In the genomic region with DNA sequence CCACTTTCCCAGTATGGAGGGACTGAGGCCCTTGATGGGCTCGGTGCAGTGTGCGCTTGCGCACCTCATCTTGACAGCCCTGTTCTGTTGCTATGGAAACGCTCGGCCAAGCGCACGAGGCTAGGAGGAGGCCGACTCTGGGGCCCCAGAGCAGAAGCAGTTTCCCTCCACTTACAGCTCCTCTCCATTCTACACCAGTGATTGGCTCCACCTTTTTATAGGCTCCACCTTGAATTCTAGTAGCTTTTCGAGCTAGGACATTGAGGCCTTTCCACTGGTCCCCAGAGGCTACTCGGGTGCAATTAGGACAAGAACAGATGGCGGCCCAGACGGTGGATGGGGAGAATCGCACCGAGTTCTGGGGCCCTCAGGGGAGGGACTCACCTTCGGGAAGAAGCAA, we compare ENCODE assay signal across 8 mouse cellular contexts. TPM values are rescaled to one million over a fixed set of nuclear protein-coding genes. Genes with fewer than 3 reads are reported as not detected.
DNase-seq lines count a peak whose midpoint lies in the region; ATAC-seq and TF ChIP-seq lines count a peak whose summit lies in the region.
"Had no signal": no experiment of that assay in that cellular context is flagged by ENCODE, and none has a peak within 500 bp of the region (broad histone marks: within the 10 kb centered on the region; RNA-seq: fewer than 3 reads in every experiment).

No protein-coding gene starts in this region.

- H3K9me3 ChIP-seq in E14TG2a.4 (ENCODE audit: low read length): no peaks in the 10 kb centered on the region
- H3K9me3 ChIP-seq in embryonic facial prominence, embryonic 13.5 days: no peaks in the 10 kb centered on the region
- H3K9me3 ChIP-seq in limb, embryonic 10.5 days (replicated peaks): no peaks in the 10 kb centered on the region
- no peaks in the 10 kb centered on the region for H3K9me3 ChIP-seq in stomach, postnatal 0 days (ENCODE audit: control insufficient read depth, low read length)

- TF ChIP-seq EP300 in stomach, postnatal 0 days (optimal IDR thresholded peaks at IDR 0.05): no peak

- DNase-seq in B cell, adult 2 months: peak; percentile 35 to 40
- peak; percentile 70 for DNase-seq in limb, embryonic 10.5 days (ENCODE audit: low spot score)
- DNase-seq in stomach, postnatal 0 days (ENCODE audit: low spot score): no peak
- no peak for DNase-seq in gastrocnemius, adult 18-20 months (ENCODE audit: low spot score)

- 2% methylated on average over 15 of the region's 15 CpGs for WGBS in embryonic facial prominence, embryonic 13.5 days
- under 1% methylated on average over 15 of the region's 15 CpGs for WGBS in limb, embryonic 10.5 days
- WGBS in stomach, postnatal 0 days: 1% methylated on average over 15 of the region's 15 CpGs

- H3K36me3 ChIP-seq in E14TG2a.4 (ENCODE audit: insufficient read depth, low read length): no peaks in the 10 kb centered on the region
- H3K36me3 ChIP-seq in embryonic facial prominence, embryonic 13.5 days: no peaks in the 10 kb centered on the region
- no peaks in the 10 kb centered on the region for H3K36me3 ChIP-seq in limb, embryonic 10.5 days
- H3K36me3 ChIP-seq in stomach, postnatal 0 days (ENCODE audit: control insufficient read depth, insufficient read depth, low read length): no peaks in the 10 kb centered on the region

- peaks cover 30% of the 10 kb centered on the region for H3K4me1 ChIP-seq in E14TG2a.4 (replicated peaks; ENCODE audit: low read depth, low read length)
- H3K4me1 ChIP-seq in embryonic facial prominence, embryonic 13.5 days: peaks cover 17% of the 10 kb centered on the region
- peaks cover 30% of the 10 kb centered on the region for H3K4me1 ChIP-seq in limb, embryonic 10.5 days
- 0 out of 2 replicates have a peak, but pooled peaks cover 2% of the 10 kb centered on the region for H3K4me1 ChIP-seq in stomach, postnatal 0 days (replicated peaks; ENCODE audit: control insufficient read depth, insufficient read depth)

- H3K4me2 ChIP-seq in embryonic facial prominence, embryonic 13.5 days: 0 out of 2 replicates have a peak overlapping the region, but pooled peaks have one; percentile 14
- no peak overlapping the region for H3K4me2 ChIP-seq in stomach, postnatal 0 days (replicated peaks; ENCODE audit: low read depth)

- no peak overlapping the region for H3K9ac ChIP-seq in embryonic facial prominence, embryonic 13.5 days
- H3K9ac ChIP-seq in stomach, postnatal 0 days (ENCODE audit: low read length): no peak overlapping the region
- H3K9ac ChIP-seq: liver, embryonic 14.5 days had no signal

- no peak for TF ChIP-seq CTCF in E14TG2a.4 (conservative IDR thresholded peaks at IDR 0.05; ENCODE audit: low read length)
- TF ChIP-seq CTCF in stomach, postnatal 0 days (IDR thresholded peaks at IDR 0.05; ENCODE audit: low read depth): no peak

- peaks cover 65% of the 10 kb centered on the region for H3K27me3 ChIP-seq in E14TG2a.4 (ENCODE audit: insufficient read depth, low read length)
- peaks cover 94% of the 10 kb centered on the region for H3K27me3 ChIP-seq in embryonic facial prominence, embryonic 13.5 days
- H3K27me3 ChIP-seq in limb, embryonic 10.5 days (ENCODE audit: low read depth, poor library complexity, severe bottlenecking): peaks cover 94% of the 10 kb centered on the region
- peaks cover 15% of the 10 kb centered on the region; the same call in 1 of the 2 replicates for H3K27me3 ChIP-seq in stomach, postnatal 0 days (ENCODE audit: control insufficient read depth, insufficient read depth, low read length)

- no peak overlapping the region for H3K27ac ChIP-seq in embryonic facial prominence, embryonic 13.5 days
- no peak overlapping the region for H3K27ac ChIP-seq in limb, embryonic 10.5 days
- no peak overlapping the region for H3K27ac ChIP-seq in stomach, postnatal 0 days (replicated peaks)
- H3K27ac ChIP-seq: liver, embryonic 14.5 days had no signal

- H3K4me3 ChIP-seq in E14TG2a.4 (replicated peaks; ENCODE audit: low read length): peak overlapping the region; percentile 50
- H3K4me3 ChIP-seq in embryonic facial prominence, embryonic 13.5 days: no peak overlapping the region
- peak overlapping the region; percentile 22 for H3K4me3 ChIP-seq in limb, embryonic 10.5 days
- no peak overlapping the region for H3K4me3 ChIP-seq in stomach, postnatal 0 days (ENCODE audit: low read depth, low read length)

- no peak for ATAC-seq in embryonic facial prominence, embryonic 13.5 days (ENCODE audit: insufficient number of reproducible peaks, insufficient read depth, low FRiP score, low TSS enrichment, low read depth)
- ATAC-seq in stomach, postnatal 0 days (ENCODE audit: low FRiP score, low TSS enrichment): peak; percentile 11; the same call in 1 of the 2 replicates
- no peak for ATAC-seq in monocyte, adult 5-6 weeks (replicated peaks; ENCODE audit: insufficient number of reproducible peaks, low FRiP score, low TSS enrichment, poor library complexity, severe bottlenecking)

RNA-seq across cellular contexts. Expression of gene Mast1, which starts 2.3 kb away (rescaled TPM):
- 1.4 and 1.6 TPM in 2 replicates for polyA plus RNA-seq in embryonic facial prominence, embryonic 13.5 days (2015; fragmentation: Nextera tagmentation; extraction: Ambion mirVana)
- polyA plus RNA-seq in limb, embryonic 10.5 days (2016; fragmentation: Nextera tagmentation; extraction: Ambion mirVana): 0.09 and 0.16 TPM in 2 replicates
- polyA plus RNA-seq in stomach, postnatal 0 days (2015; fragmentation: Nextera tagmentation; extraction: Ambion mirVana): 0.87 and 1.1 TPM in 2 replicates
- 0.11 TPM in 1 of 3 replicates, not detected in the others for total RNA-seq in monocyte, adult 5-6 weeks (2017)
- total RNA-seq in gastrocnemius, adult 18-20 months (2021): under 1 TPM in 1 of 2 experiments, not detected in 1; 0.07 TPM

RNA-seq across cellular contexts. Expression of gene Rtbdn, which starts 11.9 kb away (rescaled TPM):
- 0.36 and 0.39 TPM in 2 replicates for polyA plus RNA-seq in embryonic facial prominence, embryonic 13.5 days (2015; fragmentation: Nextera tagmentation; extraction: Ambion mirVana)
- 0.44 and 0.58 TPM in 2 replicates for polyA plus RNA-seq in limb, embryonic 10.5 days (2016; fragmentation: Nextera tagmentation; extraction: Ambion mirVana)
- 0.05 and 0.13 TPM in 2 replicates for polyA plus RNA-seq in stomach, postnatal 0 days (2015; fragmentation: Nextera tagmentation; extraction: Ambion mirVana)
- total RNA-seq in monocyte, adult 5-6 weeks (2017): not detected in 3 replicates
- not detected for total RNA-seq in gastrocnemius, adult 18-20 months (2021)
- polyA plus RNA-seq: liver, embryonic 14.5 days had no signal

RNA-seq across cellular contexts. Expression of gene Dnase2a, which starts 26.5 kb away (rescaled TPM):
- polyA plus RNA-seq in embryonic facial prominence, embryonic 13.5 days (2015; fragmentation: Nextera tagmentation; extraction: Ambion mirVana): 15.9 and 22.7 TPM in 2 replicates
- 6.4 and 8.2 TPM in 2 replicates for polyA plus RNA-seq in limb, embryonic 10.5 days (2016; fragmentation: Nextera tagmentation; extraction: Ambion mirVana)
- 15.9 and 17.4 TPM in 2 replicates for polyA plus RNA-seq in stomach, postnatal 0 days (2015; fragmentation: Nextera tagmentation; extraction: Ambion mirVana)
- 24.4 to 37.4 TPM (median 29.6 TPM) in 3 replicates for total RNA-seq in monocyte, adult 5-6 weeks (2017)
- total RNA-seq in gastrocnemius, adult 18-20 months (2021): 1 to 10 TPM; 6.1 to 6.8 TPM

RNA-seq across cellular contexts. Expression of gene Klf1, which starts 33.1 kb away (rescaled TPM):
- polyA plus RNA-seq in embryonic facial prominence, embryonic 13.5 days (2015; fragmentation: Nextera tagmentation; extraction: Ambion mirVana): 1.8 and 5.6 TPM in 2 replicates
- 14.0 and 18.7 TPM in 2 replicates for polyA plus RNA-seq in limb, embryonic 10.5 days (2016; fragmentation: Nextera tagmentation; extraction: Ambion mirVana)
- 0.51 and 0.82 TPM in 2 replicates for polyA plus RNA-seq in stomach, postnatal 0 days (2015; fragmentation: Nextera tagmentation; extraction: Ambion mirVana)
- total RNA-seq in monocyte, adult 5-6 weeks (2017): not detected in 3 replicates
- total RNA-seq in gastrocnemius, adult 18-20 months (2021): not detected

RNA-seq across cellular contexts. Expression of gene Gm49661, which starts 34.4 kb away (rescaled TPM):
- polyA plus RNA-seq in embryonic facial prominence, embryonic 13.5 days (2015; fragmentation: Nextera tagmentation; extraction: Ambion mirVana): not detected in 2 replicates
- polyA plus RNA-seq in limb, embryonic 10.5 days (2016; fragmentation: Nextera tagmentation; extraction: Ambion mirVana): not detected in 2 replicates
- not detected in 2 replicates for polyA plus RNA-seq in stomach, postnatal 0 days (2015; fragmentation: Nextera tagmentation; extraction: Ambion mirVana)
- not detected in 3 replicates for total RNA-seq in monocyte, adult 5-6 weeks (2017)
- total RNA-seq in gastrocnemius, adult 18-20 months (2021): not detected
- polyA plus RNA-seq: liver, embryonic 14.5 days had no signal

Comparison
In these comparisons a context has a peak if more than half of its experiments do, and no peak if none do; other contexts are left out.
1. DNase-seq: peak in B cell, adult 2 months (2 of 2) and limb, embryonic 10.5 days (single experiment); none in stomach, postnatal 0 days (single experiment) and gastrocnemius, adult 18-20 months (single experiment).
2. H3K4me3 ChIP-seq: peak in E14TG2a.4 (single experiment) and limb, embryonic 10.5 days (single experiment); none in embryonic facial prominence, embryonic 13.5 days (single experiment) and stomach, postnatal 0 days (single experiment).